Mouse (Mus musculus): ENCODE measurements at regions not wholly inside any gene's neighbourhood (a gene's known extent, or its start where the extent isn't known, plus 50 kb on each side); places are given as distances from the start of the nearest gene placed in this dataset.
"Not testable (repeated sequence)": the region's sequence is repeated elsewhere in the genome, so short reads cannot be mapped to it uniquely, and the experiment has no call there.

DNA sequence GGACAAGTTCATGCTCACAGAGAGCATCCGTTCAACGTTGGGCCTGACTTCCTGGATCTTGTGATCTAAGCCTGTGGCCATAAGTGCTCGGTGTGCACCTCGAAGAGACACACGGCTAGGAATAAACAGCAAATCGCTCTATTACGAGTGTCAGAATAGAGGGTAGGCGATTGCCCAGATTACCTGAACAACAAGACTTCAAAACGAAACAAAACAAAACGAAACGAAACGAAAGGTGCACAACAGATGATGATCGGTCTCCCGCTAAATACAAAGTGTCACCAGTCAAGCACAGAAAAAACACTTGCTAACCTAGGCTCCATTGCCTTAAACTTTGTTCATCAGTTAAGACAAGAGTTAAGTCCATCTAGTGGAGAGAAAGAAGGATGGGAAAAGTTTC lies 67.4 kb downstream of the Pdia4 start:
- not testable (repeated sequence) for ATAC-seq (replicated peaks; ENCODE audit: extremely low read depth, insufficient read depth, low FRiP score); H3K27ac ChIP-seq (ENCODE audit: low read length); H3K4me1 ChIP-seq (ENCODE audit: control insufficient read depth, insufficient read depth, low read length); H3K9ac ChIP-seq (ENCODE audit: low read length); H3K36me3 ChIP-seq (ENCODE audit: control insufficient read depth, insufficient read depth); H3K4me3 ChIP-seq (ENCODE audit: low read length); H3K27me3 ChIP-seq (ENCODE audit: control insufficient read depth, insufficient read depth, low read length); H3K9me3 ChIP-seq (replicated peaks; ENCODE audit: control insufficient read depth, low read length); H3K4me2 ChIP-seq (ENCODE audit: low read depth, low read length)
- 78% methylated on average over 8 of the region's 14 CpGs for WGBS

DNA sequence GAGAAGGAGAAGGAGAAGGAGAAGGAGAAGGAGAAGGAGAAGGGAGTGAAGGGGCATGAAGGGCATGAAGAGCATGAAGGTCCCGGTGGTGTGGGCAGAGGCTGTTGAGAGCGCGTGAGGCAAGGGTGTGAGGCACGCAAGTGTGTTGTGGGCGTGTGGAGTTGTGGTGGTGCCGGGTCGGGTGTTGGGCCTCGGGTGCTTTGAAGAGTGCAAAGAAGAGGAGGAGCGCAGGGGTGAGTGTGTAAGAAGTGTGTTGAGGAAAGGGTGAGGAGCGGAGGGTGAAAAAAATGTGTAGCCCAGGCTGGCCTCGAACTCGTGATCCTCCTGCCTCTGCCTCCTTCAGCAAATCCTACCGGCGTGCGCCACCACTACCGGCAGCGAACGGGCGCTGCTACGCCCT lies 69.4 kb downstream of the Pdia4 start:
- WGBS = 0% methylated on average over 4 of the region's 20 CpGs
- not testable (repeated sequence) for H3K27ac ChIP-seq (ENCODE audit: low read length); H3K4me2 ChIP-seq (ENCODE audit: low read depth, low read length); H3K9ac ChIP-seq (ENCODE audit: low read length); ATAC-seq (replicated peaks; ENCODE audit: extremely low read depth, insufficient read depth, low FRiP score); H3K9me3 ChIP-seq (replicated peaks; ENCODE audit: control insufficient read depth, low read length); H3K36me3 ChIP-seq (ENCODE audit: control insufficient read depth, insufficient read depth); H3K4me3 ChIP-seq (ENCODE audit: low read length); H3K4me1 ChIP-seq (ENCODE audit: control insufficient read depth, insufficient read depth, low read length); H3K27me3 ChIP-seq (ENCODE audit: control insufficient read depth, insufficient read depth, low read length)

DNA sequence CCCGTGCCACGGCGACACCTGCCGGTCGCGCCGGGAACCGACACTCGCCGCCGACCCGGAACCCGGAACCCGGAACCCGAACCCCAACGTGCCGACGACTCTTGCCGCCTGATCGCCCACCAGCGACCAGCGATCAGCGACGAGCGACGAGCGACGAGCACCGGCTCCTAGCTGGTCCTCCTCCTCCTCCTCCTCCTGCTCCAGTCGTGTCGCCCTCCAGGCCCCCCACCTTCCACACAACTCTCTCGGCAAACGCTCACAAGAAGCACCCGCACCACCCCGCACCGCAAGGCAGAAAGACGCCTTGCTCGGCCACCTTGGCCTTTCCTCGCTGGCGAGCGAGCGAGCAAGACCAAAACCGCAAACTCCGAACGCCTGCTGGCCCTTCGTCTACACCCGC lies 73.0 kb downstream of the Pdia4 start:
- H3K4me1 ChIP-seq (ENCODE audit: control insufficient read depth, insufficient read depth, low read length); H3K9me3 ChIP-seq (replicated peaks; ENCODE audit: control insufficient read depth, low read length); H3K36me3 ChIP-seq (ENCODE audit: control insufficient read depth, insufficient read depth); H3K27me3 ChIP-seq (ENCODE audit: control insufficient read depth, insufficient read depth, low read length); H3K27ac ChIP-seq (ENCODE audit: low read length); ATAC-seq (replicated peaks; ENCODE audit: extremely low read depth, insufficient read depth, low FRiP score): not testable (repeated sequence)
- peak overlapping the region; percentile 61 for H3K4me2 ChIP-seq (ENCODE audit: low read depth, low read length)
- whole genome bisulfite sequencing = 3% methylated on average over 15 of the region's 47 CpGs
- H3K9ac ChIP-seq (ENCODE audit: low read length) = peak overlapping the region; percentile 43; the same call in 1 of the 2 replicates
- H3K4me3 ChIP-seq (ENCODE audit: low read length) = peak overlapping the region; percentile 50

DNA sequence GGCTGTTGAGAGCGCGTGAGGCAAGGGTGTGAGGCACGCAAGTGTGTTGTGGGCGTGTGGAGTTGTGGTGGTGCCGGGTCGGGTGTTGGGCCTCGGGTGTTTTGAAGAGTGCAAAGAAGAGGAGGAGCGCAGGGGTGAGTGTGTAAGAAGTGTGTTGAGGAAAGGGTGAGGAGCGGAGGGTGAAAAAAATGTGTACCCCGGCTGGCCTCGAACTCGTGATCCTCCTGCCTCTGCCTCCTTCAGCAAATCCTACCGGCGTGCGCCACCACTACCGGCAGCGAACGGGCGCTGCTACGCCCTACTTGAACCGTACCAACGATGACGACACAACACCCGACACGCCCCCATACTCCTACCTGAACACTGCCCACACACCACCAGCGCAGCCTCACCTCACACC lies 73.5 kb downstream of the Pdia4 start:
- H3K27me3 ChIP-seq (ENCODE audit: control insufficient read depth, insufficient read depth, low read length); H3K4me1 ChIP-seq (ENCODE audit: control insufficient read depth, insufficient read depth, low read length); ATAC-seq (replicated peaks; ENCODE audit: extremely low read depth, insufficient read depth, low FRiP score); H3K4me2 ChIP-seq (ENCODE audit: low read depth, low read length); H3K9me3 ChIP-seq (replicated peaks; ENCODE audit: control insufficient read depth, low read length); H3K36me3 ChIP-seq (ENCODE audit: control insufficient read depth, insufficient read depth); H3K27ac ChIP-seq (ENCODE audit: low read length); H3K9ac ChIP-seq (ENCODE audit: low read length): not testable (repeated sequence)
- 5% methylated on average over 11 of the region's 26 CpGs for WGBS
- H3K4me3 ChIP-seq (ENCODE audit: low read length) = 0 out of 2 replicates have a peak overlapping the region, but pooled peaks have one; percentile 18

DNA sequence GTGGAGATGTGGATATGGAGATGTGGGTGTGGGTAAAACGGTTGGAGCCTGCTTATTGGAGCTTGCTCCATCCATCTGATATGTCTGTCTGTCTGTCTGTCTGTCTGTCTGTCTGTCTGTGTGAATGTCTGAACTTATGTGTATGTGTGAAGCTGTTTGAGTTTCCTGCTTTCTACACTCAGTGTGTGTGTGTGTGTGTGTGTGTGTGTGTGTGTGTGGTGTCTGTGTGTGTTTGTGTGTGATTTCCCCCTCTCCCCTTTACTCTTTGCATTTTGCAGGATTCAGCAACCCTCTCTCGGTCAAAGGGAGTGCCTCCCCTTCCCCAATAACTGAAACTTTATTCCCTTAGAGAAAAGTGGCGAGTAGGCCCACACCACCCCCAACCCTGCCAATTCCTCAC lies 75.3 kb downstream of the Pdia4 start:
- not testable (repeated sequence) for H3K27ac ChIP-seq (ENCODE audit: low read length); H3K9me3 ChIP-seq (replicated peaks; ENCODE audit: control insufficient read depth, low read length); H3K4me1 ChIP-seq (ENCODE audit: control insufficient read depth, insufficient read depth, low read length); H3K36me3 ChIP-seq (ENCODE audit: control insufficient read depth, insufficient read depth); H3K27me3 ChIP-seq (ENCODE audit: control insufficient read depth, insufficient read depth, low read length); ATAC-seq (replicated peaks; ENCODE audit: extremely low read depth, insufficient read depth, low FRiP score); H3K4me2 ChIP-seq (ENCODE audit: low read depth, low read length); H3K4me3 ChIP-seq (ENCODE audit: low read length); H3K9ac ChIP-seq (ENCODE audit: low read length)
- no CpG with 5 or more reads among the region's 3 CpGs for WGBS
